ENCODE assay signal across 9 mouse cellular contexts in the genomic region with DNA sequence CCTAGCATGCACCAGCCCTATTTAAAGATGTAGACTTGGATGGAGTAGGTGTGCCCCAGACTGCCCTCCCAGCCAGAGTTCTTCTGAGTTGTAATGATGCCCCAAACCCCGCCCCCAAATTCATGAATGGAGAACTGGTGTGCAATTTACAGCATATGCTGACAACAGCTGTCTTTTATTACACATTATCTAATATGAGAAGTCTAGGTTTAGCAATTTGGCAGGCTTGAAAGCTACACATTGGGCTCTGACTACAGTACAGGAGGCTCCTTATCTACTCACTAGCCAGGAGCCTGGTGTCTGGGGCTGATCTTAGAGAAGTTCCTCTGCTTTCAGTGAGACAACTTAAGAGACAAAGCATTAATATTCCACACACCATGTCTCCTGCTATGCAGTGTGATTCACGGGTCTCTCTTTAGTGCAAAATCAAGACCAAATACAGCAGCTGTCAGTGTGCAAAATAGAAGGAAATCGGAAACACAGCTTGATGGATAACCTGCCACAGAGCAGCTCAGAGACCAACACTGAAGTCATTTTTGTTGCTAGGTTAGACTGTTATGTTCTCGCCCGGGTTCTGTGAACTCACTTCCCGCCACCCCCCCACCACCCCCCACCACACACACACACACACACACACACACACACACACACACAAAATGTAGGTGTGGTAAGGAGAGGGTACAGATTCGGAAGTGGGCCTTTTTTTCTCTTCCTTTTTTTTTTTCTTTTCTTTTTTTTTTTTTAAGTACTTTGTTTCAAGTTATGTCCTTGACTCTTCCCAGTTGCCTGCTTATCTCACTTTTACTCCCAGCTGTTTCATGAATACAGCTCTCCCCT. TPM values are rescaled to one million over a fixed set of nuclear protein-coding genes. Genes with fewer than 3 reads are reported as not detected.
DNase-seq lines count a peak whose midpoint lies in the region; ATAC-seq lines count a peak whose summit lies in the region.
"Had no signal": no experiment of that assay in that cellular context is flagged by ENCODE, and none has a peak within 500 bp of the region (broad histone marks: within the 10 kb centered on the region; RNA-seq: fewer than 3 reads in every experiment).

No protein-coding gene starts in this region.

- ATAC-seq in heart, embryonic 15.5 days (replicated peaks; ENCODE audit: insufficient number of reproducible peaks, insufficient read depth, low FRiP score, low read depth), result 0 out of 2 replicates have a peak, but pooled peaks have one; percentile 39
- peak; percentile 9 to 10; a peak in 2 of 4 replicates for ATAC-seq in hematopoietic stem cell, adult 5-6 weeks (replicated peaks in 1 of 2; ENCODE audit: insufficient read depth in 1 of 2, low FRiP score in 2 of 2, low TSS enrichment in 1 of 2, low read depth in 1 of 2, poor library complexity in 2 of 2, severe bottlenecking in 2 of 2)
- ATAC-seq in megakaryocyte-erythroid progenitor cell, adult 5-6 weeks (replicated peaks; ENCODE audit: low FRiP score, low TSS enrichment, poor library complexity, severe bottlenecking), result peak; percentile 77

- no peaks in the 10 kb centered on the region for H3K9me3 ChIP-seq in heart, embryonic 15.5 days (replicated peaks)
- H3K9me3 ChIP-seq: embryonic facial prominence, embryonic 15.5 days had no signal

- H3K9ac ChIP-seq in heart, embryonic 15.5 days, result no peak overlapping the region
- H3K9ac ChIP-seq: embryonic facial prominence, embryonic 15.5 days had no signal

- peaks cover 6% of the 10 kb centered on the region; the same call in 1 of the 2 replicates for H3K4me1 ChIP-seq in heart, embryonic 15.5 days (replicated peaks)
- H3K4me1 ChIP-seq: embryonic facial prominence, embryonic 15.5 days had no signal

- DNase-seq in heart, postnatal 10 days, result no peak
- peak; percentile 58 to 61 for DNase-seq in CD8-positive naive resting alpha-beta T cell, adult 2 months (ENCODE audit: low read depth in 2 of 2, low spot score in 2 of 2)
- no peak for DNase-seq in kidney, adult 11 months
- no peak for DNase-seq in urinary bladder, adult 2 months (ENCODE audit: low spot score)
- DNase-seq in layer of hippocampus, postnatal 36 days, result no peak

- H3K36me3 ChIP-seq in heart, embryonic 15.5 days, result no peaks in the 10 kb centered on the region
- H3K36me3 ChIP-seq: embryonic facial prominence, embryonic 15.5 days had no signal

- H3K27me3 ChIP-seq in heart, embryonic 15.5 days, result no peaks in the 10 kb centered on the region
- H3K27me3 ChIP-seq: embryonic facial prominence, embryonic 15.5 days had no signal

- peak overlapping the region; percentile 32; the same call in 1 of the 2 replicates for H3K27ac ChIP-seq in heart, embryonic 15.5 days
- H3K27ac ChIP-seq: embryonic facial prominence, embryonic 15.5 days had no signal

- 57% methylated on average over 6 of the region's 7 CpGs for WGBS in heart, embryonic 15.5 days

- H3K4me3 ChIP-seq in heart, embryonic 15.5 days, result no peak overlapping the region
- H3K4me3 ChIP-seq: embryonic facial prominence, embryonic 15.5 days had no signal

- no peak overlapping the region for H3K4me2 ChIP-seq in heart, embryonic 15.5 days
- H3K4me2 ChIP-seq: embryonic facial prominence, embryonic 15.5 days had no signal

- intact Hi-C loops in heart, postnatal 10 days (cut with DNase I), result no loop called here

RNA-seq across cellular contexts. Expression of a gene that starts 39.8 kb away (rescaled TPM):
- polyA plus RNA-seq in heart, embryonic 15.5 days (2015; fragmentation: Nextera tagmentation; extraction: Ambion mirVana), result 1.5 and 3.4 TPM in 2 replicates
- 1 to 10 TPM; 1.6 to 1.9 TPM for total RNA-seq in heart, postnatal 10 days (2021)
- 106 and 114 TPM in 2 replicates for total RNA-seq in hematopoietic stem cell, adult 5-6 weeks (2017)
- 3.9 and 8.5 TPM in 2 replicates for total RNA-seq in megakaryocyte-erythroid progenitor cell, adult 5-6 weeks (2014; fragmentation: Nextera tagmentation)
- 6.6 and 13.2 TPM in 2 replicates for total RNA-seq in megakaryocyte-erythroid progenitor cell, adult 5-6 weeks (2017)
- polyA plus RNA-seq in urinary bladder, adult 2 months (2012; rRNA removed), result 4.6 and 5.0 TPM in 2 replicates
- under 1 TPM in 1 of 2 experiments, not detected in 1; 0.23 TPM for total RNA-seq in layer of hippocampus, postnatal 36 days (2021)

Comparison
In these comparisons a context has a peak if more than half of its experiments do, and no peak if none do; other contexts are left out.
1. ATAC-seq: peak in every context shown above with its lines; median percentile 77 in megakaryocyte-erythroid progenitor cell, adult 5-6 weeks; 39 in heart, embryonic 15.5 days; 10 in hematopoietic stem cell, adult 5-6 weeks.
2. DNase-seq: peak in CD8-positive naive resting alpha-beta T cell, adult 2 months (2 of 2); none in heart, postnatal 10 days (0 of 2), kidney, adult 11 months (single experiment), urinary bladder, adult 2 months (single experiment) and layer of hippocampus, postnatal 36 days (0 of 2).